26 mouse cellular contexts compared by ENCODE assay signal in genomic region chr13:70934309-70935037, GRCm38 (mm10).
DNase-seq lines count a peak whose midpoint lies in the region; ATAC-seq lines count a peak whose summit lies in the region.
"Had no signal": no experiment of that assay in that cellular context is flagged by ENCODE, and none has a peak within 500 bp of the region (broad histone marks: within the 10 kb centered on the region; RNA-seq: fewer than 3 reads in every experiment).

No protein-coding gene starts in this region.

- no peaks in the 10 kb centered on the region for H3K9me3 ChIP-seq in embryonic facial prominence, embryonic 14.5 days (ENCODE audit: control insufficient read depth, low read length)
- H3K9me3 ChIP-seq: forebrain, embryonic 12.5 days; hindbrain, embryonic 10.5 days; liver, embryonic 12.5 days; midbrain, embryonic 13.5 days had no signal

- H3K36me3 ChIP-seq in embryonic facial prominence, embryonic 14.5 days (ENCODE audit: control insufficient read depth, insufficient read depth, low read length) = no peaks in the 10 kb centered on the region
- H3K36me3 ChIP-seq: forebrain, embryonic 12.5 days; G1E; hindbrain, embryonic 10.5 days; liver, embryonic 12.5 days; midbrain, embryonic 13.5 days had no signal

- peak; percentile 19 for DNase-seq in layer of hippocampus, adult 9-11 months
- DNase-seq in layer of hippocampus, postnatal 10 days (ENCODE audit: low spot score in 2 of 2) = no peak
- DNase-seq in embryo, embryonic 11 days = peak; percentile 28
- DNase-seq in embryonic facial prominence, embryonic 14.5 days (ENCODE audit: low spot score) = peak; percentile 48
- DNase-seq in telencephalon, adult 2 months (ENCODE audit: low read depth, low spot score) = peak; percentile 15
- no peak for DNase-seq in thymus, postnatal 36 days
- DNase-seq in right cerebral cortex, postnatal 25 days = no peak
- DNase-seq: adrenal gland, postnatal 36 days; B cell, adult 2 months; cerebellum, adult 11 months; cerebellum, postnatal 10 days; gastrocnemius, postnatal 10 days; kidney, adult 2 months; lung, adult 18-20 months; right cerebral cortex, postnatal 14 days; spleen, adult 18-20 months; thymus, postnatal 25 days had no signal

- no peak overlapping the region for H3K4me2 ChIP-seq in embryonic facial prominence, embryonic 14.5 days (ENCODE audit: low read depth, low read length)
- H3K4me2 ChIP-seq: forebrain, embryonic 12.5 days; heart, embryonic 11.5 days; liver, embryonic 12.5 days; midbrain, embryonic 13.5 days had no signal

- no peak overlapping the region for H3K9ac ChIP-seq in embryonic facial prominence, embryonic 14.5 days (ENCODE audit: low read depth, low read length)
- H3K9ac ChIP-seq: forebrain, embryonic 12.5 days; liver, embryonic 12.5 days; midbrain, embryonic 13.5 days had no signal

- peaks cover 3% of the 10 kb centered on the region; the same call in 1 of the 2 replicates for H3K4me1 ChIP-seq in embryonic facial prominence, embryonic 14.5 days (ENCODE audit: control insufficient read depth, insufficient read depth, low read length)
- H3K4me1 ChIP-seq: forebrain, embryonic 12.5 days; hindbrain, embryonic 10.5 days; liver, embryonic 12.5 days; midbrain, embryonic 13.5 days had no signal

- 31% methylated on average over 7 of the region's 7 CpGs for WGBS in embryonic facial prominence, embryonic 14.5 days

- no peak overlapping the region for H3K27ac ChIP-seq in embryonic facial prominence, embryonic 14.5 days (replicated peaks; ENCODE audit: low read depth, low read length)
- H3K27ac ChIP-seq: forebrain, embryonic 12.5 days; hindbrain, embryonic 10.5 days; kidney, postnatal 0 days; liver, embryonic 12.5 days; midbrain, embryonic 13.5 days had no signal

- no peak overlapping the region for H3K4me3 ChIP-seq in embryonic facial prominence, embryonic 14.5 days (ENCODE audit: low read depth, low read length)
- H3K4me3 ChIP-seq: forebrain, embryonic 12.5 days; hindbrain, embryonic 10.5 days; liver, embryonic 12.5 days; midbrain, embryonic 13.5 days had no signal

- ATAC-seq in embryonic facial prominence, embryonic 14.5 days (ENCODE audit: low read depth) = no peak
- ATAC-seq: liver, embryonic 12.5 days; midbrain, embryonic 13.5 days; Patski had no signal

- no peaks in the 10 kb centered on the region for H3K27me3 ChIP-seq in embryonic facial prominence, embryonic 14.5 days (replicated peaks; ENCODE audit: control insufficient read depth, insufficient read depth, low read length)
- H3K27me3 ChIP-seq: CH12.LX; forebrain, embryonic 12.5 days; liver, embryonic 12.5 days; midbrain, embryonic 13.5 days; Patski had no signal

Comparison
In these comparisons a context has a peak if more than half of its experiments do, and no peak if none do; other contexts are left out.
1. DNase-seq: peak in layer of hippocampus, adult 9-11 months (single experiment), embryo, embryonic 11 days (single experiment), embryonic facial prominence, embryonic 14.5 days (single experiment) and telencephalon, adult 2 months (single experiment); none in layer of hippocampus, postnatal 10 days (0 of 2), thymus, postnatal 36 days (0 of 2) and right cerebral cortex, postnatal 25 days (single experiment).